Mouse (Mus musculus) brain, adult 10 weeks (tissue): ENCODE measurements around the gene Syt17. TPM values are rescaled to one million over a fixed set of nuclear protein-coding genes. Genes with fewer than 3 reads are reported as not detected.

ENCODE experiments used
- polyA plus RNA-seq: library from polyadenylated mRNA; stranded (reverse); fragments of 350-450 nt; fragmentation: Illumina TruSeq; extraction: RNeasy Lipid Tissue Mini Kit (QIAGEN cat#74804); gene quantifications from one replicate; pipeline ENCODE4 v1.2.3, GENCODE M21; 2015; ENCODE audit warnings: low read depth, low replicate concordance

Gene Syt17
- polyA plus RNA-seq, result 39.1 TPM

GRCm38 (mm10) chr7:118448134-118448967 is at the start of gene Syt17:
Syt17 (minus strand) TSS chr7:118448222.

GRCm38 (mm10) chr7:118491431-118492147 is 43.6 kb upstream of the Syt17 start, which contains the start of gene Itpripl2:
Itpripl2 (minus strand) TSS chr7:118491975.

Other genes starting within 250 kb of the Syt17 start
- 35.4 TPM for gene Smg1, start 204.6 kb downstream of the Syt17 start, polyA plus RNA-seq
- 2.7 TPM for gene Itpripl2, start 43.8 kb upstream of the Syt17 start, polyA plus RNA-seq
- gene Coq7, start 85.1 kb upstream of the Syt17 start, polyA plus RNA-seq, result 61.5 TPM
- gene Tmc7, start 136.5 kb upstream of the Syt17 start, polyA plus RNA-seq, result 9.2 TPM
- 0.46 TPM for gene Tmc5, start 149.1 kb upstream of the Syt17 start, polyA plus RNA-seq